Mouse (Mus musculus) thymus, adult 2 months (tissue): Measurements from ENCODE around the gene Dmbx1. TPM values are rescaled to one million over a fixed set of nuclear protein-coding genes. Genes with fewer than 3 reads are reported as not detected.

Experiments used
- DNase-seq: peaks from one replicate; pipeline ENCODE4 v3.0.0; 2021
- H3K27ac ChIP-seq: fragments of 200-500 bp; 2 replicates; pipeline ENCODE4 v1.5.1; 2012; ENCODE audit warnings: low read length, control low read depth; ENCODE audit not compliant: control insufficient read depth, insufficient read depth
- H3K27me3 ChIP-seq: fragments of 200-500 bp; 2 replicates; pipeline ENCODE4 v1.6.1; 2012; ENCODE audit warnings: mild to moderate bottlenecking, low read length, moderate library complexity, mixed read lengths; ENCODE audit not compliant: control insufficient read depth, insufficient read depth
- H3K36me3 ChIP-seq: fragments of 200-500 bp; 2 replicates; pipeline ENCODE4 v1.6.1; 2012; ENCODE audit warnings: mild to moderate bottlenecking, low read length, moderate library complexity; ENCODE audit not compliant: control insufficient read depth, insufficient read depth
- H3K4me1 ChIP-seq: fragments of 200-500 bp; replicated peaks from 2 replicates; pipeline ENCODE4 v1.6.1; 2012; ENCODE audit warnings: low read length; ENCODE audit not compliant: control insufficient read depth, insufficient read depth
- H3K4me3 ChIP-seq: fragments of 200-500 bp; 2 replicates; pipeline ENCODE4 v1.5.1; 2012; ENCODE audit warnings: mild to moderate bottlenecking, low read length, control low read depth, moderate library complexity; ENCODE audit not compliant: control insufficient read depth, insufficient read depth
- CTCF ChIP-seq: fragments of 200-500 bp; IDR thresholded peaks from 2 replicates; pipeline ENCODE4 v1.5.1; 2012; ENCODE audit warnings: mild to moderate bottlenecking, control low read depth, low read length, moderate library complexity, borderline replicate concordance; ENCODE audit not compliant: control insufficient read depth, poor library complexity, insufficient read depth; ENCODE audit errors: extremely low read depth
- POLR2A ChIP-seq: fragments of 200-500 bp; IDR thresholded peaks from 2 replicates; pipeline ENCODE4 v1.6.1; 2012; ENCODE audit warnings: mild to moderate bottlenecking, low read length, control low read depth, moderate library complexity; ENCODE audit not compliant: control insufficient read depth, poor library complexity, insufficient read depth; ENCODE audit errors: extremely low read depth
- WGBS: fragments of 180-500 bp; shearing (Covaris S2); methylation state at CpG from one replicate; pipeline ENCODE4 v1.1.7; 2018; 5-methylcytosine and 5-hydroxymethylcytosine counted together
- polyA plus RNA-seq: library from polyadenylated mRNA; depleted of rRNA; stranded (reverse); fragments of >200 nt; gene quantifications from 2 replicates; pipeline ENCODE4 v1.2.3, GENCODE M21; 2012

Dmbx1 gene
- polyA plus RNA-seq, 1 experiment: 0.18 TPM

DNA sequence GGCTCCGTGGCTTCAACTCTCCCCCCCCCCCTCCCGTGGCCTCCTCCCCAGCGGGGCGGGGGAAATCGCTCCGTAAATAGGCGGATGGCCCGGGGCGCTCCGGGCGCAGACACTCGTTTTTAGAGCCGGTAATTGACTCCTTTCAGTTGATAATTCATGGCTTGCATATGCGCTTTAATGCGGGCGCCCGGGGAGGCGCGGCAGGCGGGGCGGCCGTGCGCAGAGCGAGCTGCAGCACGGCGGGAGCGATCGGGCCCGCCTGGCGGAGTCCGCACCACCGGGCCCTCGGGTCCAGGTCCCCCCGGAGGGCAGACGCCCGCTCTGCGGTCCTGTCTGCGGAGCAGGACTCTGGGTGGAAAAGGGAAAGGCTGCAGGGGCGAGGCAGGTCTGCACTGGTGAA, 39.7 kb upstream of the Dmbx1 start:
- H3K27ac ChIP-seq: no peak overlapping the region
- DNase-seq: no peak
- 6% methylated on average over 37 of the region's 39 CpGs for WGBS
- H3K27me3 ChIP-seq: peaks cover 16% of the 10 kb centered on the region
- TF ChIP-seq CTCF (no peak), POLR2A (no peak)
- H3K36me3 ChIP-seq: no peaks in the 10 kb centered on the region
- peaks cover 3% of the 10 kb centered on the region for H3K4me1 ChIP-seq
- no peak overlapping the region for H3K4me3 ChIP-seq

DNA sequence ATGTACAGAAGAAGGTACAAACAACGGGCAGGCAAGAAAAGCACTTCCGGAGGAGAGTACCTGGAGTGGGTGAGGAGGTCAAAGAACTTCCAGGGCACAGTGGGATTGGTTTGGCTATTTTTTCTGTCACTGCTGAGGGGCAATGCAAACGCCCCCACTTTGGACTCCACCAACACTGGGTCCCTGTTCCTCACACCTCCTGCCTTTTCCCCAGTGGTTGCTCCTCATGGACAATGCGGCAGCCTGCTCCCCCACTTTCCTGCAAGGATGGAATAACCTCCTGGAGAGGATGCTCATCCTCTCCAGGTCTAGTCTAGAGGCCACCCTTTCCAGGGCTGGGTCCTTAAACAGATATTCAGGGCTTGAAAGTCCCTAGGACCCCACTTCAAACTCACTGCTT, 39.2 kb upstream of the Dmbx1 start:
- H3K27ac ChIP-seq: no peak overlapping the region
- no peak overlapping the region for H3K4me3 ChIP-seq
- no peaks in the 10 kb centered on the region for H3K4me1 ChIP-seq
- peaks cover 16% of the 10 kb centered on the region for H3K27me3 ChIP-seq
- WGBS: 78% methylated on average over 4 of the region's 4 CpGs
- H3K36me3 ChIP-seq: no peaks in the 10 kb centered on the region
- TF ChIP-seq POLR2A (no peak), CTCF (no peak)
- no peak for DNase-seq

DNA sequence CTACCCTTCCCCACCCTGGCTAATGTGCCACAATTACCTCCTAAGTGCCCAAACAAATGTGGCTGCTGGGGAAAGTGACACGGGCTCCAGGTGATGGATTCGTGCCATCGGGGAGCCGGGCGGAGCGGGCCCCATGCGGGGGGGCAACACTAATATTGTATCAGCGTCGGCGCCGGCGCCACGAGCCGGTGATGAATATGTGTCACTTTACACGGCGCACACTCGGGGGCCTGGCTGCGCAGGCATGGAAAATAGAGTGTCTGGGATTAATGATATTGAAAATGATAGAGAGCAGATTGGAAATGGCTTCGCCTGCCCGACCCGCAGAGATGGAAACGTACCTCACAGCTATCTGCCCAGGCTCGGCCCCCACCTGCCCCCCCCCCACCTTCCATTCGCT, 32.8 kb upstream of the Dmbx1 start:
- WGBS: 73% methylated on average over 24 of the region's 24 CpGs
- TF ChIP-seq CTCF (no peak), POLR2A (no peak)

DNA sequence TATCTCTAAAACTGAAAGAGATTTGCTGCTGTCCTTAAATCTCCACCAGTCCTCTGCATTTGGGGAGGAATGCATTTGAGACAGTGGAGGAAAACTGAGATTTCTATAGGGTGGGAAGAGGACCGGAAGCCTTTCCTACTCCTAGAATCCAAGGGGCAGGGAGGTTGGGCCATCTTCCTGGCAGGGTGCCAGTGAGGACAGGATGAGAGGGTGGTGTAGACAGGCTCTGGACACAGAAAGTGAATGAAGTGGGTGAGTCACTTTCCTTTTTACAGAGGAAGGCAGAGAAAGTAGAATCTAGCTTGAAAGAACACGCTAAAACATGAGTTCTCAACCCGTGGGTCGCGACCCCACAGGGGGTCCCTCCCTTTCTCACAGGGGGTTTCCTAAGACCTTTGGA, 24.7 kb upstream of the Dmbx1 start:
- TF ChIP-seq POLR2A (no peak), CTCF (no peak)
- Histone ChIP-seq H3K27ac (no peak overlapping the region), H3K27me3 (peaks cover 18% of the 10 kb centered on the region), H3K36me3 (no peaks in the 10 kb centered on the region), H3K4me3 (no peak overlapping the region), H3K4me1 (0 out of 2 replicates have a peak, but pooled peaks cover 3% of the 10 kb centered on the region)
- WGBS: 17% methylated on average over 5 of the region's 5 CpGs
- no peak for DNase-seq

More for the DNA sequence above, 32.8 kb upstream of the Dmbx1 start:
- H3K27ac ChIP-seq: no peak overlapping the region
- H3K27me3 ChIP-seq: no peaks in the 10 kb centered on the region; the same call in 1 of the 2 replicates
- no peak for DNase-seq
- no peaks in the 10 kb centered on the region for H3K4me1 ChIP-seq
- H3K36me3 ChIP-seq: no peaks in the 10 kb centered on the region
- H3K4me3 ChIP-seq: no peak overlapping the region

DNA sequence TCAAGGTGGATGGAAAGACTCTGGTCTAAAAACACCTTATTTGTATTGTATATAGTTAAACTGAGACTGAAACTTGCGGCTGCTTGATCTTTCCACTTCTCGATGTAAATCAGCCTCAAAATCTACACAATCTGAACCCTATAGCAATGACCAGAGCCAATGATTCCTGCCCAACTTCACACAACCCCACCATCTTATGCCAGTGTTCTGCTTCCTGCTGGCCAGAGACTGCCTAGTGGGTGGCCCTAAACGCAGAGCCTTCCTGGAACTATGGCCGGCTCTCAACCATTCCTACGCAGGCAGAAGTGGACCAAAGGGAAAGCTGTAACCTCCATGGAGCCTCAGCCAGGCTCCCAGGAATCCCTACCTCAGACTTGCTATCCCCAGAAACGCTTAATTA, 24.0 kb upstream of the Dmbx1 start:
- H3K27ac ChIP-seq: no peak overlapping the region
- H3K4me3 ChIP-seq: no peak overlapping the region
- H3K27me3 ChIP-seq: peaks cover 18% of the 10 kb centered on the region
- no peak for TF ChIP-seq POLR2A
- no peak for DNase-seq
- H3K4me1 ChIP-seq: 0 out of 2 replicates have a peak, but pooled peaks cover 3% of the 10 kb centered on the region
- 45% methylated on average over 6 of the region's 6 CpGs for WGBS
- no peaks in the 10 kb centered on the region for H3K36me3 ChIP-seq

DNA sequence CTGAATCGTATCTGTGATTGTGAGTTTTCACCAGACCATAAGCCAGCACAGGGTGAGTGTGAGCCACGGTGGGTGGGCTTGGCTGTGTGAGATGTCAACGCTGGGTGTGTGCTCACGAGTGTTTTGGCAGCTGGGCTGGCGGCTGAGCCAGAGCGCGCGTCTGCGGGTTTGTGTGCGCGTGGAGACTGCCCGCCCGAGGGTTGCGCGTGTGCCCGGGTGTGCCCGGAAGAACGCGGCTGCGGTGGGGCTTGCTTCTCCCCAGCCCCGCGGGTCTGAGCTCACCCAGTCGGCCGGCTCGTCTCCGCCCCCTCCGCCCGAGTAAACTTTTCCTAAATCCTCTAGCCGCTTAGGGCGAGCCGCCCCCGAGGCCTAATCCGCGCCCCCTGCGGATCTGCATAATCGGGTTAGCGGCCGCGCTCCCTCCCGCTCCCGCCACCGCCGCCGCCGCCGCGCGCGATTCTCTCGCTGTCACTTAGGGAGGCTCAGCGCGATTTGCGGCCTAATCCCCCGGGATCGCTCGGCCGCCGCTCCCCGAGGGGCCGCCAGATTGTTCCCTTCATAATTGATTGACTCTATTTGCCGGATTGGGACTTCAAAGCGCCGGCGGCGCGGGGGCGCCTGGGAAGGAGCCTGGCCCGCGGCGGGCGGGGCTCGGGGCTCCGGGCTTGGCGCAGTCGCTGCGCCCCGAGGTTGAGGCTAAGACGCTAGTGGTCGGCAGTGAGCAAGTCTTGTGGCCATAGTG, 23.1 kb upstream of the Dmbx1 start:
- TF ChIP-seq POLR2A (no peak), CTCF (no peak)
- H3K4me1 ChIP-seq: 0 out of 2 replicates have a peak, but pooled peaks cover 3% of the 10 kb centered on the region
- H3K4me3 ChIP-seq: peak overlapping the region; percentile 49
- under 1% methylated on average over 77 of the region's 79 CpGs for WGBS
- no peaks in the 10 kb centered on the region for H3K36me3 ChIP-seq
- H3K27ac ChIP-seq: no peak overlapping the region
- H3K27me3 ChIP-seq: peaks cover 22% of the 10 kb centered on the region
- peak; percentile 8 for DNase-seq

DNA sequence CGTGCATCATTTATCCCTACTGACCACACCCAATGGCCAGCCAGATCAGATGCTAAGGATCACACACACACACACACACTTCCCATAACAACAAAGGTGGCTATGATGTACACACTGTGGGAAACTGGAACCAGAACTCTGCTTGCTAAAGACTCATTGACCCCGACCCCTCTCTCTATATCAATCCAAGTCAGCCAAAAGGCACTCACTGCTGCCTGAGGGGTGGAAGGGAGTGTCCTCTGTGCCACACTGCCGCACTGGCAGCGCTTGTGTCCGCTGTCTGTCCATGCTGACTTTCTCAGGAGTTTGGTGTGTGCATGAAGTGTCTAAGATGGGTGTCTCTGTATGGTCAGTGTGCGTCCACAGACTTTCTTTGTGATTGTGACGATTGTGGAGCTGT, 22.3 kb upstream of the Dmbx1 start:
- DNase-seq: no peak
- no peak overlapping the region for H3K27ac ChIP-seq
- 0 out of 2 replicates have a peak, but pooled peaks cover 3% of the 10 kb centered on the region for H3K4me1 ChIP-seq
- TF ChIP-seq POLR2A (no peak), CTCF (no peak)
- no peak overlapping the region for H3K4me3 ChIP-seq
- H3K36me3 ChIP-seq: no peaks in the 10 kb centered on the region
- peaks cover 22% of the 10 kb centered on the region for H3K27me3 ChIP-seq
- WGBS: 30% methylated on average over 7 of the region's 7 CpGs
